Mouse (Mus musculus) left cerebral cortex, adult 18-20 months (tissue): Measurements from ENCODE around the gene Ak4. TPM values are rescaled to one million over a fixed set of nuclear protein-coding genes. Genes with fewer than 3 reads are reported as not detected.
"Not testable (repeated sequence)": the region's sequence is repeated elsewhere in the genome, so short reads cannot be mapped to it uniquely, and the experiment has no call there.

Experiments used
- DNase-seq, 2 experiments: peaks; one replicate each; pipeline ENCODE4 v3.0.0; 2021 to 2022; ENCODE audit warnings: low spot score in 2 of 2, mixed read lengths in 1 of 2
- total RNA-seq, 2 experiments: library from RNA; stranded (reverse); gene quantifications; 2 replicates each; pipeline ENCODE4 v1.2.3; 2021

Ak4 gene
- total RNA-seq, 2 experiments from 2014 or later, result 40.4 to 55.9 TPM

- DNase-seq, result no peak
Observed at GRCm38 (mm10) chr4:101422996-101423395, 3.9 kb downstream of the Ak4 start.

- DNase-seq, result no peak
Observed at GRCm38 (mm10) chr4:101423571-101423970, 4.5 kb downstream of the Ak4 start.

GRCm38 (mm10) chr4:101424495-101424894 is 5.4 kb downstream of the Ak4 start:
- no peak for DNase-seq

GRCm38 (mm10) chr4:101425119-101425518 is 6.0 kb downstream of the Ak4 start:
- no peak for DNase-seq

GRCm38 (mm10) chr4:101425666-101426065 is 6.6 kb downstream of the Ak4 start:
- no peak for DNase-seq

- no peak for DNase-seq
Observed at GRCm38 (mm10) chr4:101426566-101426965, 7.5 kb downstream of the Ak4 start.

- DNase-seq, result no peak
Observed at GRCm38 (mm10) chr4:101427886-101428680, 9.0 kb downstream of the Ak4 start.

GRCm38 (mm10) chr4:101429073-101429472 is 10.0 kb downstream of the Ak4 start:
- DNase-seq, result no peak

GRCm38 (mm10) chr4:101430000-101430399 is 10.9 kb downstream of the Ak4 start:
- DNase-seq, result no peak

- peak; percentile 72 to 83 for DNase-seq
Observed at GRCm38 (mm10) chr4:101436761-101437512, 17.9 kb downstream of the Ak4 start.

GRCm38 (mm10) chr4:101438271-101438670 is 19.2 kb downstream of the Ak4 start:
- DNase-seq, result no peak

- DNase-seq, result no peak
Observed at GRCm38 (mm10) chr4:101439738-101440389, 20.8 kb downstream of the Ak4 start.

- DNase-seq, result no peak
Observed at GRCm38 (mm10) chr4:101442791-101443190, 23.7 kb downstream of the Ak4 start.

GRCm38 (mm10) chr4:101443419-101443991 is 24.4 kb downstream of the Ak4 start:
- no peak for DNase-seq

GRCm38 (mm10) chr4:101445660-101446059 is 26.6 kb downstream of the Ak4 start:
- no peak for DNase-seq

- DNase-seq, result not testable (repeated sequence)
Observed at GRCm38 (mm10) chr4:101446606-101447005, 27.5 kb downstream of the Ak4 start.

GRCm38 (mm10) chr4:101448701-101449100 is 29.6 kb downstream of the Ak4 start:
- no peak for DNase-seq

- no peak for DNase-seq
Observed at GRCm38 (mm10) chr4:101449344-101449743, 30.3 kb downstream of the Ak4 start.

- peak; percentile 81 to 88 for DNase-seq
Observed at GRCm38 (mm10) chr4:101450150-101450780, 31.2 kb downstream of the Ak4 start.

- no peak for DNase-seq
Observed at GRCm38 (mm10) chr4:101451089-101451488, 32.0 kb downstream of the Ak4 start.

- DNase-seq, result no peak
Observed at GRCm38 (mm10) chr4:101452829-101453228, 33.8 kb downstream of the Ak4 start.
